Mouse (Mus musculus): ENCODE results near the gene Ewsr1.

The Ewsr1 gene

GRCm38 (mm10) chr11:5098736-5099542, at the start of gene Ewsr1, which contains the start of gene Rhbdd3:
Gene Ewsr1, minus strand, starts transcription at chr11:5099266.
Gene Rhbdd3, plus strand, starts transcription at chr11:5098926.
- DNase-seq (ENCODE audit: low spot score): peak; percentile 99

- DNase-seq (ENCODE audit: low spot score): no peak
These were observed 46.5 kb upstream of the Ewsr1 start for GRCm38 (mm10) chr11:5145600-5145999.

GRCm38 (mm10) chr11:5141965-5142364, 42.9 kb upstream of the Ewsr1 start:
- DNase-seq (ENCODE audit: low spot score): no peak

GRCm38 (mm10) chr11:5141252-5141651, 42.2 kb upstream of the Ewsr1 start:
- no peak for DNase-seq (ENCODE audit: low spot score)

GRCm38 (mm10) chr11:5140619-5141018, 41.6 kb upstream of the Ewsr1 start:
- peak; percentile 81 for DNase-seq (ENCODE audit: low spot score)

GRCm38 (mm10) chr11:5139372-5139771, 40.3 kb upstream of the Ewsr1 start:
- DNase-seq (ENCODE audit: low spot score): no peak

GRCm38 (mm10) chr11:5138642-5139041, 39.6 kb upstream of the Ewsr1 start:
- no peak for DNase-seq (ENCODE audit: low spot score)

- no peak for DNase-seq (ENCODE audit: low spot score)
These were observed 36.8 kb upstream of the Ewsr1 start for GRCm38 (mm10) chr11:5135914-5136313.

- no peak for DNase-seq (ENCODE audit: low spot score)
These were observed 33.7 kb upstream of the Ewsr1 start for GRCm38 (mm10) chr11:5132751-5133150.

- no peak for DNase-seq (ENCODE audit: low spot score)
These were observed 31.1 kb upstream of the Ewsr1 start for GRCm38 (mm10) chr11:5130111-5130665.

- no peak for DNase-seq (ENCODE audit: low spot score)
These were observed 30.0 kb upstream of the Ewsr1 start for GRCm38 (mm10) chr11:5129035-5129480.

GRCm38 (mm10) chr11:5125713-5126112, 26.6 kb upstream of the Ewsr1 start:
- DNase-seq (ENCODE audit: low spot score): no peak

- peak; percentile 89 for DNase-seq (ENCODE audit: low spot score)
These were observed 16.0 kb upstream of the Ewsr1 start for GRCm38 (mm10) chr11:5114931-5115581.

- no peak for DNase-seq (ENCODE audit: low spot score)
These were observed 14.6 kb upstream of the Ewsr1 start for GRCm38 (mm10) chr11:5113645-5114044.

- no peak for DNase-seq (ENCODE audit: low spot score)
These were observed 10.4 kb upstream of the Ewsr1 start for GRCm38 (mm10) chr11:5109441-5109840.

GRCm38 (mm10) chr11:5103986-5104509, 5.0 kb upstream of the Ewsr1 start:
- no peak for DNase-seq (ENCODE audit: low spot score)

- no peak for DNase-seq (ENCODE audit: low spot score)
These were observed 3.3 kb upstream of the Ewsr1 start for GRCm38 (mm10) chr11:5102384-5102783.

- no peak for DNase-seq (ENCODE audit: low spot score)
These were observed 2.6 kb upstream of the Ewsr1 start for GRCm38 (mm10) chr11:5101641-5102040.

- DNase-seq (ENCODE audit: low spot score): no peak
These were observed 1.7 kb upstream of the Ewsr1 start for GRCm38 (mm10) chr11:5100801-5101200.

- DNase-seq (ENCODE audit: low spot score): no peak
These were observed 1.2 kb upstream of the Ewsr1 start for GRCm38 (mm10) chr11:5100283-5100682.

- peak; percentile 76 for DNase-seq (ENCODE audit: low spot score)
These were observed 614 bp upstream of the Ewsr1 start for GRCm38 (mm10) chr11:5099576-5100183.

GRCm38 (mm10) chr11:5098035-5098735, 881 bp downstream of the Ewsr1 start:
- DNase-seq (ENCODE audit: low spot score): peak; percentile 38

All from urinary bladder, postnatal 25 days (tissue).